Mouse (Mus musculus): Measurements from ENCODE around the gene Atf5.
A peak's percentile ranks its signal among the peaks of the same experiment; 100 is the strongest.

DNA sequence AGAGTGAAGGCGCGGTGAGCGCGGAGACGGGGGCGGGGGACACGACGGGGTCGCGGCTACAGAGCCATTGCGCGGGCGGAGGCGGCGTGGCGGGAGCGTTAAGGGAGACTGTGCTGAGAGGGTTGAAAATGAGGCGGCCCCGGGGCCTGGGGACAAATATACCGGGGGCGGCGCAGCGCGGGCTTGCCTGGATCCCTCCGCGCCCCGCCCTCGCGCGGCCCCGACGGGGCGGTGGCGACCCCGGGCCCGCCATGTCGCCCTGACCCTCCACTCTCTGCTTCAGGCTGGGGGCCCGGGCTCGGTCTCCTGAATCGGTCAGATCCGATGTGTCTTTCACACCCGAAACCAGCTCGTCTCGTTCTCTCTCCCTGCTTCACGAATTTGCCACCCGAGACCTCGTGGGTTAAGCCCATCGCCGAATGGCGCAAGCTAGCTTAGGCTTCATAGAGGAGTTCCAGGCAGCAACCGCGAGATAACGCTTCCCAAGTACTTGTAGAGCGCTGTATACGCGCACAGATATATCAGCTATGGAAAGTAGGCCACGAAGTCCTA, at the start of gene Atf5:
- TF ChIP-seq POLR2A (IDR thresholded peaks at IDR 0.05; ENCODE audit: insufficient read length, low read depth) (peak; percentile 89), POLR2AphosphoS2 (IDR thresholded peaks at IDR 0.05; ENCODE audit: insufficient read length, low read depth) (peak; percentile 88), E2F4 (IDR thresholded peaks at IDR 0.05; ENCODE audit: insufficient read depth) (no peak), USF1 (IDR thresholded peaks at IDR 0.05; ENCODE audit: low read depth) (no peak), MAX (IDR thresholded peaks at IDR 0.05; ENCODE audit: low read depth) (no peak), TCF12 (IDR thresholded peaks at IDR 0.05; ENCODE audit: insufficient read depth, poor library complexity, severe bottlenecking) (no peak)

All from myocyte (in vitro differentiated cells).